Mouse (Mus musculus) kidney, embryonic 16.5 days (tissue): ENCODE data around the gene Vmn1r84. TPM values are rescaled to one million over a fixed set of nuclear protein-coding genes. Genes with fewer than 3 reads are reported as not detected.

Experiments used
- ATAC-seq: fragments of 200-750 bp; cut with Nextera tagmentation; 2 replicates; pipeline ENCODE4 v1.8.0; 2017; ENCODE audit warnings: moderate TSS enrichment; ENCODE audit not compliant: low FRiP score, low TSS enrichment
- H3K27ac ChIP-seq: fragments of 300-500 bp; sonication (generic); 2 replicates; pipeline ENCODE4 v1.5.1; 2014; ENCODE audit warnings: low read length
- H3K27me3 ChIP-seq: fragments of 300-500 bp; sonication (generic); 2 replicates; pipeline ENCODE4 v1.6.1; 2014; ENCODE audit warnings: low read length, control low read depth, mixed read lengths; ENCODE audit not compliant: insufficient read depth
- H3K36me3 ChIP-seq: fragments of 300-500 bp; sonication (generic); 2 replicates; pipeline ENCODE4 v1.6.1; 2014; ENCODE audit warnings: low read length, control low read depth, mixed read lengths; ENCODE audit not compliant: insufficient read depth
- H3K4me1 ChIP-seq: fragments of 300-500 bp; sonication (generic); 2 replicates; pipeline ENCODE4 v1.6.1; 2014; ENCODE audit warnings: low read length, control low read depth, mixed read lengths; ENCODE audit not compliant: insufficient read depth
- H3K4me2 ChIP-seq: fragments of 300-500 bp; sonication (generic); replicated peaks from 2 replicates; pipeline ENCODE4 v1.6.1; 2014; ENCODE audit warnings: low read depth, low read length
- H3K4me3 ChIP-seq: fragments of 300-500 bp; sonication (generic); 2 replicates; pipeline ENCODE4 v1.5.1; 2014; ENCODE audit warnings: mild to moderate bottlenecking, low read length
- H3K9ac ChIP-seq: fragments of 300-500 bp; sonication (generic); replicated peaks from 2 replicates; pipeline ENCODE4 v1.6.1; 2014; ENCODE audit warnings: low read length
- H3K9me3 ChIP-seq: fragments of 300-500 bp; sonication (generic); 2 replicates; pipeline ENCODE4 v1.6.1; 2016; ENCODE audit warnings: low read length, control low read depth
- WGBS: fragments of 180-500 bp; shearing (Covaris S2); extraction: QIAGEN DNeasy Blood & Tissue Kit; methylation state at CpG from one replicate; pipeline ENCODE4 v1.1.7; 2014; 5-methylcytosine and 5-hydroxymethylcytosine counted together
- microRNA-seq: library from miRNA; unstranded; fragments of <30 nt; microRNA quantifications from one replicate; pipeline ENCODE4, GENCODE M21; 2016
- polyA plus RNA-seq: library from polyadenylated mRNA; unstranded; fragments of >200 nt; fragmentation: Nextera tagmentation; extraction: Ambion mirVana; gene quantifications from 2 replicates; pipeline ENCODE4 v1.2.1, GENCODE M21; 2015

The Vmn1r84 gene
- polyA plus RNA-seq = not detected in 2 replicates

DNA sequence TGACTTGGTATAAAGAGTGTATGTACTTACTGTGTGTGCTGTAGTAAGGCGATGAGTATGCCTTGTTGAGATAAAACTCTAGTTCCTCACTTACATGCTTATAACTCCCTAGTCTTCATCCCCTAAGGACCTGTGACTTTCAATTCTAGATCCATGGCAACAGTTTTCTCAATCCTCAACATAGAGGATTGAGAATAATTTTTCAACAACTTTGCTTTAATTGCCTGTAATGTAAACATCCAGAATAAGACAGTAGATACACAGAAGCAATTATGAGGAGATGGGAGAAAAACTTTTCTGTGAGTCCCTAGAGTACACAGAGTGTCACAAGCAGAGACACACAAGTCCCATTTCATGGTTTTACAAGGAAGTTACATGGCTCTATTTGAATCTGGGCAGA, at the start of gene Vmn1r84:
Vmn1r84 (minus strand) TSS at position 101 of the 400 bp plus-strand sequence.
- WGBS = 59% methylated on average over 1 of the region's 1 CpGs

DNA sequence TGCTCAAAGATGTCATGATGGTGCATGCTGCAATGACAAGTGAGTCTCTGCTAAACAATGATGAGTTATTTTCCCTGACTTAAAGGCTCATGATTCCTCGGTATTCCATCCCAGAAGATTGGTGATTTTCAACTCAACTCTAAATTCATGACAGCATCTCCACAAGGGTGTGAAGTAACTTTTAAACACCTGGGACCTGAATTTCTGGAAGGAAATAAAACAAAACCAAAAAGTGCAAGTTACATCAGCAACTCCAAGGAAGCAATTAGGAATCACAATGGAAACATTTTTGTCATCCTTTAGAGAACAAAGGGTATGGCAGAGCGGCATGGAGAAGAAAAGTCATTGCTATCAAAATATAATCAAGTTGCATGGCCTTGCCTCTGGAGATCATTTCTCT, 39.7 kb downstream of the Vmn1r84 start, which contains the start of gene Vmn1r83:
Vmn1r83 (minus strand) TSS at position 101 of the 400 bp plus-strand sequence.
- WGBS = 77% methylated on average over 2 of the region's 2 CpGs
- Histone ChIP-seq H3K27ac (no peak within 1 kb of the TSS), H3K9ac (no peak within 1 kb of the TSS), H3K9me3 (0 out of 2 replicates have a peak, but pooled peaks cover 8% of the 10 kb centered on the region), H3K36me3 (no peaks in the 10 kb centered on the region), H3K4me1 (no peaks in the 10 kb centered on the region), H3K4me3 (no peak within 1 kb of the TSS), H3K4me2 (no peak within 1 kb of the TSS), H3K27me3 (no peaks in the 10 kb centered on the region)
- ATAC-seq = no peak

More for the DNA sequence above, at the start of gene Vmn1r84:
- Histone ChIP-seq H3K27ac (no peak within 1 kb of the TSS), H3K36me3 (no peaks in the 10 kb centered on the region), H3K9me3 (0 out of 2 replicates have a peak, but pooled peaks cover 3% of the 10 kb centered on the region), H3K4me2 (no peak within 1 kb of the TSS), H3K4me3 (no peak within 1 kb of the TSS), H3K4me1 (no peaks in the 10 kb centered on the region), H3K9ac (no peak within 1 kb of the TSS), H3K27me3 (no peaks in the 10 kb centered on the region)
- ATAC-seq = no peak

Small RNA genes lying within 50 kb of the gene (microRNA-seq; reads per million reads assigned to microRNA genes)
- gene Gm23521 = not detected

Other genes with a start within 250 kb of the Vmn1r84 start
- gene Vmn1r78, start 219.0 kb downstream of the Vmn1r84 start, polyA plus RNA-seq = not detected in 2 replicates
- gene Vmn1r79, start 198.0 kb downstream of the Vmn1r84 start, polyA plus RNA-seq = not detected in 2 replicates
- not detected in 2 replicates for gene Vmn1r80, start 180.0 kb downstream of the Vmn1r84 start, polyA plus RNA-seq
- gene Vmn1r81, start 101.0 kb downstream of the Vmn1r84 start, polyA plus RNA-seq = not detected in 2 replicates
- gene Vmn1r82, start 68.8 kb downstream of the Vmn1r84 start, polyA plus RNA-seq = not detected in 2 replicates
- not detected in 2 replicates for gene Vmn1r83, start 39.8 kb downstream of the Vmn1r84 start, polyA plus RNA-seq
- 3.7 and 4.6 TPM in 2 replicates for gene Zfp551, start 53.5 kb upstream of the Vmn1r84 start, polyA plus RNA-seq
- gene Zfp606, start 109.0 kb upstream of the Vmn1r84 start, polyA plus RNA-seq = 26.0 and 26.1 TPM in 2 replicates
- gene 2900092C05Rik, start 143.2 kb upstream of the Vmn1r84 start, polyA plus RNA-seq = not detected in 2 replicates
- not detected in 2 replicates for gene Vmn2r53, start 239.5 kb upstream of the Vmn1r84 start, polyA plus RNA-seq